Mouse (Mus musculus): ENCODE measurements at regions not wholly inside any gene's neighbourhood (a gene's known extent, or its start where the extent isn't known, plus 50 kb on each side); places are given as distances from the start of the nearest gene placed in this dataset.
A peak's percentile ranks its signal among the peaks of the same experiment; 100 is the strongest.

DNA sequence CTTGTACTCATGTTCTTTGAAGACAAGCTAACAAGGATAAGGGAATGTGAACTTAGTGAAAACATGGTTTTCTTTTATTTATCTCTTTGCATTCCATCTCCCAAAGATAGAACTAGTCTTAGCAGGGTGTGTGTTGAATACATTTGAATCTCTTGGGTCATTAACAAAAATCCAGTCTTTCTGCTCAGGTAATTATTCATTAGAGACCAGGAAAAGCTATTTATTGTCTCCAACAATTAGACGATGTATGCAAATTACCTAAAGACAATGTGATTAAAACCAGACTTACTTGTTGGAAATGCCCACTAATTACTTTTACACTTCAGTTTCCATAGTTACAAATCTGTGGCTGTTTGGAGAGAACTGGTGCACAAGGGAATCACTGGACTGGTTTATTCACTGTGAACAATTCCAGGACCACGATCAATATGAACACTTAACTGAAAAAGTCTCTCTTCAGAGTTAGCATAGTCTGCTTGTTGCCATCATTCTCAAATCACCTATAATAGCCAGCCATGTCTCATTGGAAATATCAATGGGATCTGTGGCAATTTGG, 584.4 kb downstream of the Mettl4 start:
- Histone ChIP-seq H3K9me3 (no peaks in the 10 kb centered on the region), H3K4me3 (no peak overlapping the region), H3K4me2 (no peak overlapping the region), H3K27me3 (no peaks in the 10 kb centered on the region), H3K36me3 (no peaks in the 10 kb centered on the region), H3K9ac (no peak overlapping the region), H3K27ac (no peak overlapping the region), H3K4me1 (no peaks in the 10 kb centered on the region)
- ATAC-seq (ENCODE audit: borderline replicate concordance, extremely low read depth, low FRiP score, low TSS enrichment) = no peak
- WGBS = 84% methylated on average over 2 of the region's 2 CpGs

DNA sequence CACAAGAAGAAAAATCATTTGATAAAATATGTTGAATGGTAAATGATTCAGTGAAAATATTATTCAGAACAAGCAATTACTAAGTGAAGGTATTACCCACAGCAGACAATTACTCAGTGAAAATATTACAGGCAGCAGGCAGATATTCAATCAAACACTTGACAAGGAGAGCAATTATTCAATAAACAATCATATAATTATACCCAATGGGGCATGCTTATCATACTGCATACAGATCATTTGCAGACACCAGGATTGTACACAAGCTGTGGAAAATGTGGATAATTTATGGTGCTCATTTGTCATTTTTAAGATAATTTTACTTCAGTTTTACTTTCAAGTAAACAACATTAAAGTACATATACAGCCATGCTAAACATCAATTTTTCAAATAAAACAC, 605.5 kb downstream of the Mettl4 start:
- no peaks in the 10 kb centered on the region; the same call in 1 of the 2 replicates for H3K9me3 ChIP-seq
- no peak overlapping the region for H3K9ac ChIP-seq
- H3K4me3 ChIP-seq = no peak overlapping the region
- H3K27ac ChIP-seq = no peak overlapping the region
- no peaks in the 10 kb centered on the region for H3K4me1 ChIP-seq
- H3K27me3 ChIP-seq = no peaks in the 10 kb centered on the region
- no peak overlapping the region for H3K4me2 ChIP-seq
- ATAC-seq (ENCODE audit: borderline replicate concordance, extremely low read depth, low FRiP score, low TSS enrichment) = no peak
- no peaks in the 10 kb centered on the region for H3K36me3 ChIP-seq

DNA sequence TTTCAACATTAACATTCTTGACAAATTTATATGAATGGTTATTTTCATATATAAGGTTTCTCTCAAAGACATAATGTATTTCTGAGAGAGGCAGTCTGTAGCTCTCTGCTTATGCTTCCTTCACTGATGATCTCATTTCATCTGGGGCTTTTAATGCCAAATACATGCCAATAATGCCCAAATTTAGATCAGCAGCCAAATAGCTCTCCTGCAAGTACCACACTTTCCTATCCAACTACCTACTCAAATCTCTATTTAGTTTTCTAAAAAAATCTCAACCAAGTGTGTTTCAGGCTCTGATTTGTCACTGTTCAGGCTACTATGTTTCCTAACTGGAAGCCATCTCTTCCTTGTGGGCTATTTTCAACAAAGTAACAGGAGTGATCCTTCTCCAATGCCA, 616.6 kb downstream of the Mettl4 start:
- no peak overlapping the region for H3K27ac ChIP-seq
- no peak overlapping the region for H3K4me2 ChIP-seq
- H3K36me3 ChIP-seq = no peaks in the 10 kb centered on the region
- no peak overlapping the region for H3K9ac ChIP-seq
- no peak overlapping the region for H3K4me3 ChIP-seq
- H3K27me3 ChIP-seq = no peaks in the 10 kb centered on the region
- no peaks in the 10 kb centered on the region for H3K4me1 ChIP-seq
- ATAC-seq (ENCODE audit: borderline replicate concordance, extremely low read depth, low FRiP score, low TSS enrichment) = no peak
- H3K9me3 ChIP-seq = no peaks in the 10 kb centered on the region

DNA sequence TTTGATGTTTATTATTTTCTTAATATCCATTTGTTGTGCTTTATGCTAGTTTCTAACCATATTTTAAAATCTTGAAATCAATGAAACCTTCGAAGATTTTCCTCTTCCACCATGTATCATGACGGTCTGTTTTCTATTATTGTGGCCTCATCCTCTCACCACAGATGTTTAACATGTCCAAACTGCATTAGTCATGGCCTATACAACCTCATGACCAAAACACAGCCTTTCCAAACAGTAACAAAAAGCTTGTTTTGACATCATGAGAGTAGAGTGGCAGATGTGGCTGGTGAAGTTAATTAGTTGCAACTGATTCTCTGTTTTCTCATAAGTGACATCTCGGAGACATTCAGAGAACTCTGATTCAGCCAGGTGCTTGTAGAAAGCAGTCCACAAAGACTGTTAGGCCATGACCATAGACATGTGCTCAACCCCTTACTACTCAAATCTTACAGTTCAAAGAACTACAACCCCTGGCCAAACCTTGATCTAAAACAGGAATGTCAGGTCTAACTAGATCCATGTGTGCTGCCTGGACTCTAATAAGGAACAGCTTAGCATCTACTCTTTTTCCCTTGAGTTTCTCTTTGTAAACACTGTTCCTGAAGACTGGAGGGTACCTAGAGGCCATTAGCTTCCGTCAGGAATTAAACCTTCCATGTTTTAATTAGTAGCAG, 655.7 kb downstream of the Mettl4 start:
- Histone ChIP-seq H3K27ac (no peak overlapping the region), H3K4me3 (no peak overlapping the region), H3K9ac (no peak overlapping the region), H3K4me2 (no peak overlapping the region), H3K4me1 (no peaks in the 10 kb centered on the region), H3K27me3 (no peaks in the 10 kb centered on the region), H3K9me3 (no peaks in the 10 kb centered on the region), H3K36me3 (no peaks in the 10 kb centered on the region)
- ATAC-seq (ENCODE audit: borderline replicate concordance, extremely low read depth, low FRiP score, low TSS enrichment) = no peak
- 65% methylated on average over 4 of the region's 4 CpGs for whole genome bisulfite sequencing

DNA sequence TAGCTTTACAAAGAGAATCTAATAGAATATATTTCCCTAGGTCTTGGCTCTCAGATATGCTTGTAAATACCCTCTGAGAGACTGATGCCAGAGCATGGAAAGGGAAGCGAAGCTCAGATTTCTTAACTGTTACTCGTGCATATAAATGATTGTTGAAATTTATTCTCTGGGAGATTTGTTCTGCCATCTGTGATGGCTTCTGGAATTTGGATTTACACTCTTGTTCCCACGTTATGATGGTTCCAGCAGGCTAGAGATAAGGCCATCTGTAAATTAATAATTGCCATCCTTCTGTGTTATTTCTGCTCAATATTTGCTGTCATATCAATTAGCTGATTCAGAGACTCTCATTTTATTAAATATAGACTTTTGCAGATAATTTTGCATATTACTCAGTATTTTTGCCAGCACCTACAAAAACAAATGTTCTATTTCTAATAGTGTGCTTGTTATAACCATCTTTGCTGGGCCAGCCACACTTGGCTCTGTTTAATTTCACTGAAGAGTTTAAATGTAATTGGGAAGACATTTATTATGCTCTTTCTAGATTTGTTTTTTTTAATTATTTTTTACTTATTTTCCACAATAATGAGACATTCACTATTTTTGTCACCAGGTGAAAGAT, 695.3 kb downstream of the Mettl4 start:
- 75% methylated on average over 3 of the region's 3 CpGs for WGBS
- no peak overlapping the region for H3K27ac ChIP-seq

DNA sequence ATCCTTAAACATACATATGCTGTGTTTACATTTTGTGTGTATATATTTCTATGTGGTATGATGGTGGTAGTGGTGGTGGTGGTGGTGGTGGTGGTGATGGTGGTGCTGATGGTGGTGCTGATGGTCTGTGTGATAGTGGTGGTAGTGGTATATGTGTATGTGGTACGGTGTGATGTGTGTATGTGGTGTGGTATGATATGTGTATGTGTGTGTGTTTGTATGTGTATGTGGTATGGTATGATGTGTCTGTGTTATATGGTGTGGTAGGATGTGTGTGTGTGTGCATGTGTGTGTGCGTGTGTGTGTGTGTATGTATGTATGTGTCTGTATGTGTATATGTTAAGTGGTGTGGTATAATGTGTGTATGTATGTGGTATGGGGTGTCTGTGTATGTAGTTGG, 701.3 kb downstream of the Mettl4 start:
- Histone ChIP-seq H3K4me3 (no peak overlapping the region), H3K27me3 (no peaks in the 10 kb centered on the region), H3K9ac (no peak overlapping the region), H3K4me2 (no peak overlapping the region), H3K27ac (no peak overlapping the region), H3K4me1 (no peaks in the 10 kb centered on the region), H3K9me3 (no peaks in the 10 kb centered on the region), H3K36me3 (no peaks in the 10 kb centered on the region)
- WGBS = 83% methylated on average over 2 of the region's 2 CpGs
- no peak for ATAC-seq (ENCODE audit: borderline replicate concordance, extremely low read depth, low FRiP score, low TSS enrichment)

More for the DNA sequence above, 695.3 kb downstream of the Mettl4 start:
- Histone ChIP-seq H3K9ac (no peak overlapping the region), H3K4me1 (no peaks in the 10 kb centered on the region), H3K9me3 (no peaks in the 10 kb centered on the region), H3K4me2 (no peak overlapping the region), H3K36me3 (no peaks in the 10 kb centered on the region), H3K4me3 (no peak overlapping the region), H3K27me3 (no peaks in the 10 kb centered on the region)
- no peak for ATAC-seq (ENCODE audit: borderline replicate concordance, extremely low read depth, low FRiP score, low TSS enrichment)

DNA sequence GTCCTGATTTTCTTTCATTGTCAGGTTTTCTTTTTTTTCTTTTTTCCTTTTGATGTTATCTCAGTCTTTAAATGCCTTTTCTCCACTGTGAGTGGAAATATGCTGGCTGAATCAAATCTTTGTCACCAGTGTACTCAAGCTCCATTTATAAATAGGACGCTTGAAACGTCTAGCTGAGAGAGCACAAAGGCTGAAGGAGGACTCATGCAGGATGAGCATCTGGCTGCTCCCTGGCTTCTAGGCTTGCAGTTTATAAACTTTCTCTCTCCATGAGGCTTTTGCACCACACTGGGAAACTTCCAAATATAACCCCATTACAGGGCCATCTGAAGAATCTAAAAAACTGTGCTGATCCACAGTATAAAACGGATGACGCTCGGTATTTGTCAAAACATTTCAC, 711.6 kb downstream of the Mettl4 start:
- Histone ChIP-seq H3K9me3 (no peaks in the 10 kb centered on the region), H3K27me3 (no peaks in the 10 kb centered on the region), H3K9ac (no peak overlapping the region), H3K4me1 (no peaks in the 10 kb centered on the region), H3K4me2 (no peak overlapping the region), H3K27ac (no peak overlapping the region), H3K36me3 (no peaks in the 10 kb centered on the region), H3K4me3 (no peak overlapping the region)
- WGBS = 69% methylated on average over 5 of the region's 5 CpGs
- ATAC-seq (ENCODE audit: borderline replicate concordance, extremely low read depth, low FRiP score, low TSS enrichment) = no peak

DNA sequence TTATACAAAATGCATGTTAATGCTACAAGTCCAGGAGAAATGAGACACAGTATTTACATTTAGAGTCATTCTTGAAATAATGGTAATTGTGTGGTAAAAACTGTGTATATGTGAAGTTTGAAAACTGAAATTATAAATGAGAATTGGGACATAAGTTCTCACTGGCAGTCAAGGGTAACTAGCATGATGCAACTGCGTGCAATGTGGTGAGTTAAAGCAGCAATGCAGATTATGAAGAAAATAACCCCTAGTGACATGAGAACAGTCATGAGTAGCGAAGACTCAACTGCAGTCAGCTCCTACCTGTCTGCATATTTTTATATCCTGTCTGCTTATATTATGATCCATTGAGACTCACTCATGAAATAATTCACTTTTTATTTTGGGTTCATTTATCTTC, 737.4 kb downstream of the Mettl4 start:
- no peak overlapping the region for H3K27ac ChIP-seq
- H3K9me3 ChIP-seq = no peaks in the 10 kb centered on the region
- H3K27me3 ChIP-seq = no peaks in the 10 kb centered on the region
- WGBS = 76% methylated on average over 2 of the region's 2 CpGs
- no peaks in the 10 kb centered on the region for H3K4me1 ChIP-seq
- ATAC-seq (ENCODE audit: borderline replicate concordance, extremely low read depth, low FRiP score, low TSS enrichment) = no peak
- no peak overlapping the region for H3K4me3 ChIP-seq
- H3K36me3 ChIP-seq = no peaks in the 10 kb centered on the region
- H3K4me2 ChIP-seq = no peak overlapping the region
- no peak overlapping the region for H3K9ac ChIP-seq

DNA sequence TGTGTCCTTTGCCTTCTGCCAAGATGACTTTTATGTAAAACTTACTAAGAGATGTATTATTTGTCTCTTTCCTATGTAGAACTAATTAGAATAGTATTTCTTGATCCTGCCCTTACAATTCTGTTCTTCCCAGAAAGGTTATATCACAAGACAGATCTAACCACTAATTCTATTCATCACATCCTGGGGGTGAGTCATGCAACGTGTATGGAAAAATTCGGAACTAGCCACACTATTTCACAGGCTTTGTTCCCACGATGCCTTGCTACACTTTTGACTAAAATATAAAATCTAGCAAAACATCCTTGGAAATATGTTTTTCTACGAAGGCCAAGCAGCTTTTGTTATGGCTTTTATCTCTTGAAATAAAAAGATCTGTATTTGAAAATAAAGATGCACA, 747.7 kb downstream of the Mettl4 start:
- H3K4me3 ChIP-seq = no peak overlapping the region
- no peaks in the 10 kb centered on the region for H3K27me3 ChIP-seq
- no peak overlapping the region for H3K9ac ChIP-seq
- no peak for ATAC-seq (ENCODE audit: borderline replicate concordance, extremely low read depth, low FRiP score, low TSS enrichment)
- H3K9me3 ChIP-seq = no peaks in the 10 kb centered on the region
- H3K4me1 ChIP-seq = no peaks in the 10 kb centered on the region
- no peak overlapping the region for H3K27ac ChIP-seq
- 62% methylated on average over 4 of the region's 4 CpGs for WGBS
- no peaks in the 10 kb centered on the region for H3K36me3 ChIP-seq
- H3K4me2 ChIP-seq = no peak overlapping the region

DNA sequence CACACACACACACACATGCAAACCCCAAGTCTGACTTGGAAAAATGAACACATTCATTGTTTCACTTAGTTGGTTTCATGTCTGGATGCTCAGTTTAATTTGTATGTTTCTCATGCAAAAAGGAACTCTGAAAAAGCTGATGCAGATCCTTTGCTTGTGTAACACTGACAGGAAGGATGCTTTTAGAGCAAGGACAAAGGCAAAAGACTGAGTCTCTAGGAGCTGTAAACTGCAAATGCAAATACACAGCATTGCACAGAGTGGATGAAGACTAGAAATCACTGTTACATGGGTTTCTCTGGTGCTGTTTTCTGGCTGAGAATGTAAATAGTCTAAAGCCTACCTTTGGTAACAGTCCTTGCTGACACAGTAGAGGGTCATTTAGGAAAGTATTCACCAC, 748.3 kb downstream of the Mettl4 start:
- no peak overlapping the region for H3K4me3 ChIP-seq
- H3K27ac ChIP-seq = no peak overlapping the region
- H3K4me1 ChIP-seq = no peaks in the 10 kb centered on the region
- ATAC-seq (ENCODE audit: borderline replicate concordance, extremely low read depth, low FRiP score, low TSS enrichment) = no peak
- H3K36me3 ChIP-seq = no peaks in the 10 kb centered on the region
- no peaks in the 10 kb centered on the region for H3K9me3 ChIP-seq
- H3K27me3 ChIP-seq = no peaks in the 10 kb centered on the region
- no peak overlapping the region for H3K4me2 ChIP-seq
- no peak overlapping the region for H3K9ac ChIP-seq

DNA sequence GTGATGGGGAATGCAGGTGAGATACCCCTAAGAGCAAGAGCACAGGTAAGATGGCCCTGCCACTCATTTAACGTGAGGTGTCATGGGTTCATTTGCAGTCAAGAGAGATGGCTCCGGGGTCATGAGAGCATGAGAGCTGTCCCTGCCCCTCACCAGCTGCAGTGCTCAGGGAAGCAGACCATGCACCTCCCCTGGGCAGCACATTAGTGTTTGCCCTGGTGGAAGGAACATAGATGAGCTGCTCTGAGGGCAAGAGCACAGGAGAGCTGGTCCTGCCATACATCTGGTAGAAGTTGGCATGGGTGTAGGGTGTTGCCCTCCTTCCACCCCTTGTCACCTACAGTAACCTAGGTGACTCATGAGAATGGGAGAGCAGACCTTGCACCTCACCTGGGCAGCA, 762.9 kb downstream of the Mettl4 start:
- no peaks in the 10 kb centered on the region for H3K9me3 ChIP-seq
- no peaks in the 10 kb centered on the region for H3K27me3 ChIP-seq
- H3K9ac ChIP-seq = no peak overlapping the region
- 68% methylated on average over 2 of the region's 2 CpGs for WGBS
- no peak overlapping the region for H3K4me2 ChIP-seq
- no peaks in the 10 kb centered on the region for H3K4me1 ChIP-seq
- H3K4me3 ChIP-seq = no peak overlapping the region
- 0 out of 2 replicates have a peak, but pooled peaks have one; percentile 5 for ATAC-seq (ENCODE audit: borderline replicate concordance, extremely low read depth, low FRiP score, low TSS enrichment)
- H3K27ac ChIP-seq = no peak overlapping the region
- no peaks in the 10 kb centered on the region for H3K36me3 ChIP-seq

All from lung, embryonic 15.5 days (tissue).